Mouse (Mus musculus) liver, postnatal 0 days (tissue): Measurements from ENCODE around the gene Eva1b. TPM values are rescaled to one million over a fixed set of nuclear protein-coding genes. Genes with fewer than 3 reads are reported as not detected.

Experiments
- ATAC-seq: fragments of 200-750 bp; cut with Nextera tagmentation; 2 replicates; pipeline ENCODE4 v1.8.0; 2017; ENCODE audit warnings: mild to moderate bottlenecking, moderate library complexity
- DNase-seq: peaks from one replicate; pipeline ENCODE4 v3.0.0-alpha.2; 2016
- H3K27ac ChIP-seq: fragments of 300-500 bp; sonication (generic); 2 replicates; pipeline ENCODE4 v1.5.1; 2014; ENCODE audit warnings: antibody characterized with exemption, moderate library complexity, mild to moderate bottlenecking, low read depth
- H3K27me3 ChIP-seq: fragments of 300-500 bp; sonication (generic); 2 replicates; pipeline ENCODE4 v1.6.1; 2014; ENCODE audit warnings: low read length, control low read depth, mixed read lengths; ENCODE audit not compliant: insufficient read depth
- H3K36me3 ChIP-seq: fragments of 300-500 bp; sonication (generic); replicated peaks from 2 replicates; pipeline ENCODE4 v1.6.1; 2014; ENCODE audit warnings: mild to moderate bottlenecking, control low read depth, low read length, moderate library complexity, mixed read lengths; ENCODE audit not compliant: insufficient read depth
- H3K4me1 ChIP-seq: fragments of 300-500 bp; sonication (generic); 2 replicates; pipeline ENCODE4 v1.6.1; 2014; ENCODE audit warnings: antibody characterized with exemption, mild to moderate bottlenecking, control low read depth; ENCODE audit not compliant: insufficient read depth
- H3K4me2 ChIP-seq: fragments of 300-500 bp; sonication (generic); 2 replicates; pipeline ENCODE4 v1.6.1; 2014; ENCODE audit warnings: low read depth, mild to moderate bottlenecking, low read length, moderate library complexity, mixed read lengths
- H3K4me3 ChIP-seq: fragments of 300-500 bp; sonication (generic); 2 replicates; pipeline ENCODE4 v1.5.1; 2014; ENCODE audit warnings: low read depth, low read length
- H3K9ac ChIP-seq: fragments of 300-500 bp; sonication (generic); replicated peaks from 2 replicates; pipeline ENCODE4 v1.6.1; 2014; ENCODE audit warnings: mild to moderate bottlenecking, moderate library complexity
- H3K9me3 ChIP-seq: fragments of 300-500 bp; sonication (generic); 2 replicates; pipeline ENCODE4 v1.6.1; 2016; ENCODE audit warnings: mild to moderate bottlenecking, control low read depth, low read length, mixed read lengths
- CTCF ChIP-seq: sonication (generic); IDR thresholded peaks from 2 replicates; pipeline ENCODE4 v1.5.1; 2016; ENCODE audit warnings: antibody characterized with exemption, low read depth
- EP300 ChIP-seq: IDR thresholded peaks from 2 replicates; pipeline ENCODE4 v1.6.1; 2016; ENCODE audit warnings: antibody characterized with exemption, low read depth, mild to moderate bottlenecking
- WGBS: fragments of 180-500 bp; shearing (Covaris S2); extraction: QIAGEN DNeasy Blood & Tissue Kit; methylation state at CpG from one replicate; pipeline ENCODE4 v1.1.7; 2014; ENCODE audit not compliant: insufficient replicate concordance; 5-methylcytosine and 5-hydroxymethylcytosine counted together
- polyA plus RNA-seq: library from polyadenylated mRNA; unstranded; fragments of >200 nt; fragmentation: Nextera tagmentation; extraction: Ambion mirVana; gene quantifications from 2 replicates; pipeline ENCODE4 v1.2.1, GENCODE M21; 2015

The Eva1b gene
- polyA plus RNA-seq, 1 experiment from 2014 or later = 17.7 TPM

DNA sequence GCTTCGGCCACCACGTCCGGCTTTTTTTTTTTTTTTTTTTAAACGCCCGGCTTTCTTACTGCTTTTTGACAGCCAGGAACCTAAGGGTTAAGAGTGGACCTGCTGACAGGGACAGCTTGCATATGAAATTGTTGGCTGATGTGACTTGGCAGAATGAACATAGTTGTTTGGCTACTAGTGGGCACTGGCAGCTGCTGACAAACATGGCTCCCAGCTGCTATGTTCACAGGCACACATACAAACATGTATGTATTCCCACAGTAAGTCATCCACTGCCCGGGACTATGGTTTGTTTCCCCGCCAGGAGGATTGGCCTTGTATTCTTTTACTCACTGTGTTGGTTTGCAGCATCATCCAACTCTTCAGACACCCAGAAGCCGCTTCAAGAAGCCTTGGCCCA is 30.4 kb upstream of the Eva1b start:
- DNase-seq (no peak), ATAC-seq (no peak)
- WGBS = 80% methylated on average over 8 of the region's 8 CpGs

DNA sequence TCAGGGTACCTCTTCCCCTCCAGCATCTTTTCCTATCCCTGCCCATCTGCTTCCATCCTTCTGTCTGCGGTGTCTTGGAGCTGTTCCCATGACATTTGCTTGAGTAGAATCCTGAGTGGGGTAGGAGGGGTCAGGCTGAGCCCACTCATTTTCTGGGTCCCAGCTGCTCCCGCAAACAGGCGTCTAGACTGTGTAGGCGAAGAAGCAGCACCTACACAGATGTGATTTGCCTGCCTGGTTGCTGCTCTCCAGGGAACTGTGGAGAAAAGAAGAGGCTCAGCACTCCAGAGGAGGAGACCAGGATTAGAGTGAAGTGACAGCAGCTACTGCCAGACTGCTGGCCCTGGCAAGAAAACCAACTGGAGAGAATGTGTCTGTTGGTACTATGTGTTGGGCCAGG is 28.9 kb upstream of the Eva1b start:
- Histone ChIP-seq H3K27ac (no peak overlapping the region), H3K4me3 (no peak overlapping the region), H3K4me2 (no peak overlapping the region), H3K9me3 (no peaks in the 10 kb centered on the region), H3K27me3 (no peaks in the 10 kb centered on the region), H3K9ac (no peak overlapping the region), H3K36me3 (peaks cover 2% of the 10 kb centered on the region; the same call in 1 of the 2 replicates), H3K4me1 (peaks cover 7% of the 10 kb centered on the region)
- 88% methylated on average over 4 of the region's 4 CpGs for WGBS
- TF ChIP-seq CTCF = no peak
- no peak for TF ChIP-seq EP300
- ATAC-seq (no peak), DNase-seq (no peak)

More for the DNA sequence above, 30.4 kb upstream of the Eva1b start:
- H3K27me3 ChIP-seq = no peaks in the 10 kb centered on the region
- peaks cover 2% of the 10 kb centered on the region; the same call in 1 of the 2 replicates for H3K36me3 ChIP-seq
- H3K4me2 ChIP-seq = no peak overlapping the region
- no peak overlapping the region for H3K27ac ChIP-seq
- TF ChIP-seq CTCF (no peak), EP300 (no peak)
- H3K4me1 ChIP-seq = peaks cover 14% of the 10 kb centered on the region
- no peaks in the 10 kb centered on the region for H3K9me3 ChIP-seq
- H3K4me3 ChIP-seq = no peak overlapping the region
- H3K9ac ChIP-seq = no peak overlapping the region

GRCm38 (mm10) chr4:126119051-126119450 is 28.5 kb upstream of the Eva1b start:
- Histone ChIP-seq H3K9me3 (no peaks in the 10 kb centered on the region), H3K36me3 (peaks cover 2% of the 10 kb centered on the region; the same call in 1 of the 2 replicates), H3K4me2 (no peak overlapping the region), H3K4me3 (no peak overlapping the region), H3K27me3 (no peaks in the 10 kb centered on the region), H3K9ac (no peak overlapping the region), H3K4me1 (peaks cover 7% of the 10 kb centered on the region), H3K27ac (no peak overlapping the region)
- no peak for TF ChIP-seq EP300
- TF ChIP-seq CTCF = no peak
- ATAC-seq (no peak), DNase-seq (no peak)
- WGBS = 86% methylated on average over 1 of the region's 1 CpGs

DNA sequence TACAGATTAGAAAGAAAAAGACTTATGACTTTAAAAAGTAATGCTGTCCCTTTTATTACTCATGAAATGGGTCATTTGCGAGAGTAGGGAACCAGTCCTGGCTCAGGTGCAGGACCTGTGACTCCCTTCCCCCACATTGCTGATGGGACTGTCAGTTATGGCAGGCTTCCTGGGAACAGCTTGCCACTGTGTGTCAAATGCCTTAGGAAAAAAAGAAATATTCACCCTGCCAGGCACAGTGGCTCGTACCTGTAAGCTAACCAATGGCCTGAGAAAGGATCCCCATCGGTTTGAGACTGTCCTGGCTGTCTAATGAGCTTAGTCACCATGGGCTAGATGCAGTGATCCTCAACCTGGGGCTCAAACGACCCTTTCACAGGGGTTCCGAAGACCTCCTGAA is 27.5 kb upstream of the Eva1b start:
- H3K4me2 ChIP-seq = no peak overlapping the region
- H3K27ac ChIP-seq = no peak overlapping the region
- 81% methylated on average over 5 of the region's 5 CpGs for WGBS
- H3K36me3 ChIP-seq = peaks cover 7% of the 10 kb centered on the region; the same call in 1 of the 2 replicates
- peaks cover 7% of the 10 kb centered on the region for H3K4me1 ChIP-seq
- no peak overlapping the region for H3K9ac ChIP-seq
- DNase-seq (no peak), ATAC-seq (no peak)
- TF ChIP-seq CTCF (no peak), EP300 (no peak)
- H3K9me3 ChIP-seq = no peaks in the 10 kb centered on the region
- no peak overlapping the region for H3K4me3 ChIP-seq
- no peaks in the 10 kb centered on the region for H3K27me3 ChIP-seq

GRCm38 (mm10) chr4:126120506-126120905 is 27.0 kb upstream of the Eva1b start:
- Histone ChIP-seq H3K36me3 (peaks cover 8% of the 10 kb centered on the region; the same call in 1 of the 2 replicates), H3K27me3 (no peaks in the 10 kb centered on the region), H3K9me3 (no peaks in the 10 kb centered on the region), H3K4me3 (no peak overlapping the region), H3K9ac (no peak overlapping the region), H3K27ac (no peak overlapping the region), H3K4me2 (no peak overlapping the region), H3K4me1 (peaks cover 5% of the 10 kb centered on the region)
- TF ChIP-seq CTCF (no peak), EP300 (no peak)
- DNase-seq (no peak), ATAC-seq (no peak)
- WGBS = 86% methylated on average over 2 of the region's 2 CpGs

DNA sequence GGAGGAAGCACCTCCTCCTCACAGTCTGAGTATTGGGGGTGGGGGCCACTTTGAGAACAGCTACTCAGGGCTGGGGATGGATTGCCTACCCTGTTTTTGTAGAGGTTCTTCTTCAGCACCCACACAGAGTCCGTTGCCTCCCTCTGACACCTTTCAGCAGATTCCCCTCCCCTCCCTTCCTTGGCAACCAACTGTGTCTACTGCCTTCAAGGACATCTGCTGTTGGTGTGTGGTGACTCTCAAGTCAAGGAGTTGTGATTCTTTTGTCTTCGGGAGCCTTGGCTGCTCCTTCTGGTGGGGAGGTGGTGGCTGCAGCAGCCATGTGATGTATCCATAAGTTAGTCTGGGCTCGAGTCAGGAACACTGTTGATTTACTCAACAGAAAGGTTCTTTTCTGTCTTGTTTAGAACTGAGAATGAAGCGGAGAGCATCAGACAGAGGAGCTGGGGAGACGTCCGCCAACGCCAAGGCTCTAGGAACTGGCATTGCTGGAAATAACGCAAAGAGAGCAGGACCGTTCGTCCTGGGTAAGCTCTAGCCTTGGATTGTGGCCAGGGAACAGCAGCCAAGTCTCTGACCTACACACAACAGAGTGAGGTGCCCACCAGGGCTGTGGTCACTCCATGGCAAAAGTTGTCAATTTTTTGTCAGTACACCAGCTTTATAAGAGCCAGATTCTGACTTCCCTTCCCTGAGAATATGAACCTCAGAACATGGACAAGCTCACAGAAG is 24.1 kb upstream of the Eva1b start:
- H3K4me2 ChIP-seq = no peak overlapping the region
- no peak overlapping the region for H3K27ac ChIP-seq
- WGBS = 87% methylated on average over 10 of the region's 10 CpGs
- no peak for ATAC-seq
- H3K4me1 ChIP-seq = no peaks in the 10 kb centered on the region
- H3K9ac ChIP-seq = no peak overlapping the region
- DNase-seq = no peak
- no peak overlapping the region for H3K4me3 ChIP-seq
- no peak for TF ChIP-seq CTCF
- TF ChIP-seq EP300 = no peak
- no peaks in the 10 kb centered on the region for H3K27me3 ChIP-seq
- H3K9me3 ChIP-seq = no peaks in the 10 kb centered on the region
- H3K36me3 ChIP-seq = peaks cover 23% of the 10 kb centered on the region
